Mouse (Mus musculus) megakaryocyte progenitor cell, adult 5-6 weeks (primary cell): ENCODE measurements around the gene Glrx. TPM values are rescaled to one million over a fixed set of nuclear protein-coding genes. Genes with fewer than 3 reads are reported as not detected.
"Not testable (repeated sequence)": the region's sequence is repeated elsewhere in the genome, so short reads cannot be mapped to it uniquely, and the experiment has no call there.

ENCODE experiments used
- ATAC-seq: replicated peaks from 2 replicates; pipeline ENCODE4 v1.8.0; 2016; ENCODE audit warnings: mild to moderate bottlenecking, moderate TSS enrichment, inconsistent platforms; ENCODE audit not compliant: poor library complexity
- total RNA-seq, 2 experiments: library from RNA; stranded (forward) in 1 of 2; stranded (reverse) in 1 of 2; fragments of 157-497, 149-512 nt in 1 of 2; fragments of 200-1000 nt in 1 of 2; gene quantifications; 2 replicates each; pipeline versions ENCODE4 v1.2.3 to v1.2.4; 2015 to 2017

The Glrx gene
- total RNA-seq (2015) (225 and 237 TPM in 2 replicates), total RNA-seq (2017) (116 and 123 TPM in 2 replicates)

GRCm38 (mm10) chr13:75839719-75840481 lies at the start of gene Glrx:
Gene Glrx, plus strand, starts transcription at chr13:75839868.
- ATAC-seq: peak; percentile 84

GRCm38 (mm10) chr13:75790550-75791205 lies 49.0 kb upstream of the Glrx start:
- 0 out of 2 replicates have a peak, but pooled peaks have one; percentile 11 for ATAC-seq

GRCm38 (mm10) chr13:75793863-75794629 lies 45.6 kb upstream of the Glrx start:
- peak; percentile 57 for ATAC-seq

- ATAC-seq: peak; percentile 79
Measured at GRCm38 (mm10) chr13:75797369-75798141, 42.1 kb upstream of the Glrx start.

GRCm38 (mm10) chr13:75798413-75799302 lies 41.0 kb upstream of the Glrx start:
- peak; percentile 32 for ATAC-seq

GRCm38 (mm10) chr13:75799421-75799820 lies 40.2 kb upstream of the Glrx start:
- no peak for ATAC-seq

GRCm38 (mm10) chr13:75807969-75808368 lies 31.7 kb upstream of the Glrx start:
- ATAC-seq: no peak

GRCm38 (mm10) chr13:75809957-75810356 lies 29.7 kb upstream of the Glrx start:
- peak; percentile 99 for ATAC-seq

GRCm38 (mm10) chr13:75817183-75817582 lies 22.5 kb upstream of the Glrx start:
- peak; percentile 67 for ATAC-seq

- ATAC-seq: no peak
Measured at GRCm38 (mm10) chr13:75818486-75818885, 21.2 kb upstream of the Glrx start.

GRCm38 (mm10) chr13:75818945-75819706 lies 20.5 kb upstream of the Glrx start:
- ATAC-seq: no peak

GRCm38 (mm10) chr13:75819898-75820297 lies 19.8 kb upstream of the Glrx start:
- ATAC-seq: peak; percentile 66

GRCm38 (mm10) chr13:75822366-75822765 lies 17.3 kb upstream of the Glrx start:
- not testable (repeated sequence) for ATAC-seq

GRCm38 (mm10) chr13:75823201-75823600 lies 16.5 kb upstream of the Glrx start:
- peak; percentile 54 for ATAC-seq

- ATAC-seq: peak; percentile 74
Measured at GRCm38 (mm10) chr13:75824611-75825319, 14.9 kb upstream of the Glrx start.

GRCm38 (mm10) chr13:75825388-75825787 lies 14.3 kb upstream of the Glrx start:
- peak; percentile 78 for ATAC-seq

GRCm38 (mm10) chr13:75830708-75831107 lies 9.0 kb upstream of the Glrx start:
- ATAC-seq: peak; percentile 49

- peak; percentile 35 for ATAC-seq
Measured at GRCm38 (mm10) chr13:75831710-75832109, 8.0 kb upstream of the Glrx start.
